Mouse (Mus musculus) erythroblast, embryonic 14.5 days (primary cell): ENCODE data around the gene Zbtb8os.

Experiments
- GATA1 ChIP-seq: IDR thresholded peaks from 2 replicates; pipeline ENCODE4 v1.6.1; 2012; ENCODE audit warnings: low read length, inconsistent platforms, mixed read lengths
- TAL1 ChIP-seq: IDR thresholded peaks from 3 replicates; pipeline ENCODE4 v1.6.1; 2012; ENCODE audit warnings: low read length, inconsistent platforms, mixed read lengths

DNA sequence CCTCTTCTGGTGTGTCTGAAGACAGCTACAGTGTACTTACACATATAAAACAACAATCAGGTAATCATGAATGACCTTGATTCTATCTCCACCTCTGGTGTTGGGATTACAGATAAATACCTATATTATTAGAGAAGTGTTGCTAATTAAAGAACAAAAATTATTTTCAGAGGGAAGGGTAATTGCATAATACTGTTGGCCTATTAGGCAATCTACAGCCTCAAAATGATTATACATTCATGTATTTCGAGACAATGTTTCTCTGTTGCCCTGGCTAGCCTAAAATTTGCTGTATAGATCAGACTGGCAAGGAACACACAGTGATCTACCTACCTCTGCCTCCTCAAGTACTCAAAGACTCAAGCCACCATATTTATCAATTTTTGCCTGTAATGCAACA lies 12.0 kb upstream of the Zbtb8os start:
- TF ChIP-seq GATA1 (no peak), TAL1 (no peak)
